Mouse (Mus musculus) liver, embryonic 16.5 days (tissue): ENCODE measurements at regions not wholly inside any gene's neighbourhood (a gene's known extent, or its start where the extent isn't known, plus 50 kb on each side); places are given as distances from the start of the nearest gene placed in this dataset.
A peak's percentile ranks its signal among the peaks of the same experiment; 100 is the strongest.

Source experiments
- ATAC-seq: fragments of 200-750 bp; cut with Nextera tagmentation; 2 replicates; pipeline ENCODE4 v1.8.0; 2017; ENCODE audit warnings: low read depth, mild to moderate bottlenecking, moderate number of reproducible peaks, moderate library complexity
- H3K27ac ChIP-seq: fragments of 300-500 bp; sonication (generic); 2 replicates; pipeline ENCODE4 v1.5.1; 2014; ENCODE audit warnings: mild to moderate bottlenecking, low read length
- H3K27me3 ChIP-seq: fragments of 300-500 bp; sonication (generic); 2 replicates; pipeline ENCODE4 v1.6.1; 2014; ENCODE audit warnings: low read depth, low read length, mixed read lengths; ENCODE audit not compliant: control insufficient read depth, insufficient read depth
- H3K36me3 ChIP-seq: fragments of 300-500 bp; sonication (generic); 2 replicates; pipeline ENCODE4 v1.6.1; 2014; ENCODE audit warnings: mild to moderate bottlenecking; ENCODE audit not compliant: control insufficient read depth, insufficient read depth
- H3K4me1 ChIP-seq: fragments of 300-500 bp; sonication (generic); 2 replicates; pipeline ENCODE4 v1.6.1; 2014; ENCODE audit warnings: low read depth, low read length, mixed read lengths; ENCODE audit not compliant: control insufficient read depth
- H3K4me2 ChIP-seq: fragments of 300-500 bp; sonication (generic); 2 replicates; pipeline ENCODE4 v1.6.1; 2014; ENCODE audit warnings: low read depth, low read length, mixed read lengths
- H3K4me3 ChIP-seq: fragments of 300-500 bp; sonication (generic); 2 replicates; pipeline ENCODE4 v1.5.1; 2014; ENCODE audit warnings: low read depth, mild to moderate bottlenecking, low read length
- H3K9ac ChIP-seq: fragments of 300-500 bp; sonication (generic); 2 replicates; pipeline ENCODE4 v1.6.1; 2014; ENCODE audit warnings: low read depth, low read length
- H3K9me3 ChIP-seq: fragments of 300-500 bp; sonication (generic); replicated peaks from 2 replicates; pipeline ENCODE4 v1.6.1; 2016; ENCODE audit warnings: low read length; ENCODE audit not compliant: control insufficient read depth
- WGBS: fragments of 180-500 bp; shearing (Covaris S2); extraction: QIAGEN DNeasy Blood & Tissue Kit; methylation state at CpG from one replicate; pipeline ENCODE4 v1.1.7; 2014; ENCODE audit not compliant: insufficient replicate concordance; 5-methylcytosine and 5-hydroxymethylcytosine counted together

DNA sequence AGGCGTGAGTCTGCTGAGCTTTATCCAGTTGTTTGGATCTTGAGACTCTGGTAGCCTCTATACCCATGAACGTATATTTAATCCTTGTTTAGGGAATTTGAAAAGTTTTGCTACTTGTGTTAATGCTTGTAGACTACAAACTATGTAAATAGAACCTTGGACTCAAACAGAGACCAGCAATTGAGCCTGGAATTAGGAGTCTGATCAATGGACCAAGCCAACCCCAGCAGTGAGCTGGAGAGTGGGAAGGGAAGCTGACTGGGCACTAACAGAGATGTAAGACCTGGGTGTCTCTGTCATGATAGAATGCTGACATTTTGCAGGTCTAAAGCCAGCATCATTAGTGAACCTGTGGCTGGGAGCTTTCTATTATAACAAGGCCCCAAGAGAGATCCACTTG, 222.5 kb downstream of the Gm5447 start:
- Histone ChIP-seq H3K27ac (no peak overlapping the region), H3K9ac (no peak overlapping the region), H3K36me3 (no peaks in the 10 kb centered on the region), H3K9me3 (no peaks in the 10 kb centered on the region), H3K4me2 (no peak overlapping the region), H3K27me3 (no peaks in the 10 kb centered on the region), H3K4me3 (no peak overlapping the region), H3K4me1 (no peaks in the 10 kb centered on the region)
- ATAC-seq, result peak; percentile 58; the same call in 1 of the 2 replicates
- WGBS, result 34% methylated on average over 2 of the region's 2 CpGs

DNA sequence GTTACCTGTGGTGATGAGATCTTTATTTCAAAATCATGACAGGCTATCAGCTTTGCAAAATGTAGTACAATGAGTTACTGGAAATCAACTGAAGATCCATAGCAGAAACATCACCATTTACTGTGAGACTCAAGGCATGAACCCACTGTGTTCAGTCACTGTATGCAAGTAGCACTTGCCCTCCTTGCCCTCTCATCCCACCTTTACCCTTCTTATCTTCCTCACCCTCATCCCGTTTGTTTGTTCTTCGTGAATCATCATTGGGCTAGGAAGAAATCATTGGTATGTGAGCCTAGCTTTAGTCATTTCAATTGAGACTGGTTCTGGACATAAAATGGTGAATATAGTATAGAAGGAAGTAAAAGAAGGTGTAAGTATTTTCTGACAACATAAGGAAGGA, 223.6 kb downstream of the Gm5447 start:
- no peaks in the 10 kb centered on the region for H3K27me3 ChIP-seq
- no peak for ATAC-seq
- H3K4me3 ChIP-seq, result no peak overlapping the region
- H3K4me1 ChIP-seq, result no peaks in the 10 kb centered on the region
- no peak overlapping the region for H3K4me2 ChIP-seq
- no peak overlapping the region for H3K9ac ChIP-seq
- H3K27ac ChIP-seq, result no peak overlapping the region
- WGBS, result 36% methylated on average over 2 of the region's 2 CpGs
- H3K9me3 ChIP-seq, result no peaks in the 10 kb centered on the region
- H3K36me3 ChIP-seq, result no peaks in the 10 kb centered on the region

DNA sequence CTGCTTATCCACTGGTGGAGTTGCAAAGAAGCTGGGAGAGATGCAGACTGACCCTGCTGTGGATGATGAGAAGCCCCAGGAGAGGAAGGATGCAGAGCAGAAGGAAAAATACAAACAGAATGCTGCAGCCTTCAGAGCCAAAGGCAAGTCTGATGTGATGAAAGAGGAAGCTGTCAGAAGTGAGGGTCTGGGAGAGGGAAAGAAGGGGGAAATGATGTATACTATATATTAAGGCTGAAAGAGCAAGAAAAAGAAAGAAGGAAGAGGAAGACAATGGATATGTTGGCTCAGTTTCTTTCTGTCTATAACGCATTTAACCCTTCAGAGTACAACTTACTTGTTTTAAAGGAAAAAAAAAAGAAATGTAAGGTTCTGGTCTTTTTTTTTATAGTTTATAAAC, 225.4 kb downstream of the Gm5447 start:
- Histone ChIP-seq H3K9ac (no peak overlapping the region), H3K36me3 (no peaks in the 10 kb centered on the region), H3K4me3 (no peak overlapping the region), H3K4me1 (no peaks in the 10 kb centered on the region), H3K27me3 (no peaks in the 10 kb centered on the region), H3K9me3 (no peaks in the 10 kb centered on the region), H3K4me2 (no peak overlapping the region), H3K27ac (no peak overlapping the region)
- ATAC-seq, result no peak
- 41% methylated on average over 1 of the region's 1 CpGs for WGBS

DNA sequence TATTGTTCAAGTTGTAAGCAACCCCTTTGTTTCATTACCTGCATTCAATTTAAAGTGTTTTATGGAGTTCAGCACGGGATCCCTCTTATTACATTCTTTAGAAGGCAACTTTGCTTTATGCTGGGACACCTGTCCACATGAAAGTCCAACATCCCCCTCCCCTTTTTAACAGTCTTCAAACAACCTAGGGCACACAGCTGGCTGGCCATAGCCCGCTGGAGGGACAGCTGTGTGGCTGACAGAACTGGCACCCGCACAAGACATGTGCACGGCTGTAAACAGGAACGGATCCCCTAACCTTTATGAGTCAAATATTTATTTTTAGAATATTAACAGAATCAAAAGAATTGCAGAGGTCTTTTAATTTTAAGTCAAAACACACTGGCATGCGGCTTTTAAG, 230.1 kb downstream of the Gm5447 start:
- Histone ChIP-seq H3K4me2 (no peak overlapping the region), H3K27ac (no peak overlapping the region), H3K27me3 (no peaks in the 10 kb centered on the region), H3K36me3 (no peaks in the 10 kb centered on the region), H3K4me1 (no peaks in the 10 kb centered on the region), H3K9ac (no peak overlapping the region), H3K4me3 (no peak overlapping the region), H3K9me3 (no peaks in the 10 kb centered on the region)
- 48% methylated on average over 6 of the region's 6 CpGs for WGBS
- ATAC-seq, result no peak

DNA sequence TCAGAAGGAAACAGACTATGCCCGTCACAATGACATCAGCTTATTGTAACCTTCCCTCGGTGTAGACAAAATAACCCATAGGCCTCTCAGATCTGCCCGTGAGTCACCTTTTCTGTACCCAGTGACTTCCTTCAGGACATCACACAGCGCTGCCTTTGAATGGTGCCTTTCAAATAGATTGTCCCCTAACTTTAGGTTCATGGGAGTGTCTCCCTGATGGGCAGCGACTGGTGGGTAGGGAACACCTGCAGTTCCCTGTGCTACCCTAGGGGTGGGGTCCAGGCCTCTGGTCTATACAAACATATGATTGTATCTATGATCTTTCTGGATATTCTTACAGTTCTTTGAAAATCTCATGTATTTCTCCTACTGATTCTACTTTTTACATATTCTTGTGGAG, 232.4 kb downstream of the Gm5447 start:
- no peak overlapping the region for H3K9ac ChIP-seq
- H3K9me3 ChIP-seq, result no peaks in the 10 kb centered on the region
- ATAC-seq, result no peak
- H3K27me3 ChIP-seq, result no peaks in the 10 kb centered on the region
- H3K4me1 ChIP-seq, result no peaks in the 10 kb centered on the region
- WGBS, result 44% methylated on average over 5 of the region's 5 CpGs
- no peak overlapping the region for H3K27ac ChIP-seq
- no peak overlapping the region for H3K4me2 ChIP-seq
- H3K4me3 ChIP-seq, result no peak overlapping the region
- H3K36me3 ChIP-seq, result no peaks in the 10 kb centered on the region

DNA sequence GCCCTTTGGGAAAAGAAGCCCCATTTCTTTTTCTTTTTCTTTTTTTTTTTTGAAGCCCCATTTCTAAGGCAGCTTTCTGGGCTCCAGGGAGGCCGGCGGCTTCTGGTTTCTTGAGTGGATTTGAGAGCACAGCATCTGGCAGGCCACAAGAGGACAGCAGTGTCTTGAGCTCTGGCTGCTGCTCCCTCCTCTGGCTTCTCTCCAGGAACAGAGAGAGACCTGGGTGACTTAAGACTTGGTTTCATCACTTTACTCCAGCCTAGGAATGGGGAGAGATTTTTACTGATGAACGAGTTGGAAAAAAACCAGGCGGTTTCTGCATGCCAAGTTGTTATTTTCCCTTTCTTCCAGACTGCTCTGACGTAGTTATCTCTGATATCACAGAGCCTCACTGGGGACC, 233.7 kb downstream of the Gm5447 start:
- Histone ChIP-seq H3K27me3 (no peaks in the 10 kb centered on the region), H3K9ac (no peak overlapping the region), H3K36me3 (no peaks in the 10 kb centered on the region), H3K4me2 (no peak overlapping the region), H3K27ac (no peak overlapping the region), H3K9me3 (no peaks in the 10 kb centered on the region), H3K4me3 (no peak overlapping the region), H3K4me1 (no peaks in the 10 kb centered on the region)
- ATAC-seq, result no peak
- WGBS, result 48% methylated on average over 5 of the region's 5 CpGs

DNA sequence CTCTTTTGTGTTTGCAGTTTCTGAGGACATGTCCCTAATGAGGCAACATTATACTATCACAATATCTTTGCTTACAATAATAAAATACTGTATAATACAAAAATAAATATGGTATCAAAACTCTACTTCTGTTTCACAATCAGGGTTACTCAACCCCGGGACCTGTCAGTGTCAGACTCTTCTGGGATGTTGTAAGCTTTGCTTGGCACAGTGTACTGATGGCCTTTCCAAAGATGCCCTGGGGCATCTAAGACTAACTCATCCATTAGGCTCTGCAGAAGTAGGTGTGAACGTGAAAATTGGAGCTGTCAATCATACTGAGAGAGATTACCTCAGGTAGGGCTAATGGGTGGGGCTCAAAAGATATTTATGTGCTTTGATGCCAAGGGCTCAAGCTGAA, 249.0 kb downstream of the Gm5447 start:
- no peak for ATAC-seq
- no peaks in the 10 kb centered on the region for H3K4me1 ChIP-seq
- H3K27ac ChIP-seq, result no peak overlapping the region
- no peak overlapping the region for H3K4me3 ChIP-seq
- H3K4me2 ChIP-seq, result no peak overlapping the region
- WGBS, result 48% methylated on average over 2 of the region's 2 CpGs
- H3K9me3 ChIP-seq, result no peaks in the 10 kb centered on the region
- H3K27me3 ChIP-seq, result no peaks in the 10 kb centered on the region
- H3K9ac ChIP-seq, result no peak overlapping the region
- H3K36me3 ChIP-seq, result no peaks in the 10 kb centered on the region

DNA sequence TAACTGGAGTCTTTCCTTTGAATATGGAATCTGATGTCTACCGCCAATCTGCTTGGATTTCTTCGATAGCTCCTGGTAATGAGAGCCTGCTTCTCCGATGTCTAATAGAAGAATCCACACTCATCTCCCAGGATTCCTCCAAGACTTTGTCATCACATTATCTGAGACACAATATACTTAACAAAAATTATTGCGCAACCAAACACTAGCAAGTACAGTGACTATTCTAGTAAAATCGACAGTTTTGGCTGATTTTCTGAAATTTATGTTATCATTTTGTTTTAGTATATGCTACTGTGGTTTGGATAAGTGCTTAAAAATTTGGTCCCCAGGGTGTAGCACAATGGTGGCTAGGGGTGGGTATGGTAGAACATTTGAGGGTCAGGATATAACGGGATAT, 266.5 kb downstream of the Gm5447 start:
- Histone ChIP-seq H3K27me3 (no peaks in the 10 kb centered on the region), H3K9me3 (no peaks in the 10 kb centered on the region), H3K4me3 (no peak overlapping the region), H3K4me2 (no peak overlapping the region), H3K4me1 (no peaks in the 10 kb centered on the region), H3K27ac (no peak overlapping the region), H3K9ac (no peak overlapping the region), H3K36me3 (no peaks in the 10 kb centered on the region)
- 77% methylated on average over 6 of the region's 6 CpGs for WGBS
- no peak for ATAC-seq

DNA sequence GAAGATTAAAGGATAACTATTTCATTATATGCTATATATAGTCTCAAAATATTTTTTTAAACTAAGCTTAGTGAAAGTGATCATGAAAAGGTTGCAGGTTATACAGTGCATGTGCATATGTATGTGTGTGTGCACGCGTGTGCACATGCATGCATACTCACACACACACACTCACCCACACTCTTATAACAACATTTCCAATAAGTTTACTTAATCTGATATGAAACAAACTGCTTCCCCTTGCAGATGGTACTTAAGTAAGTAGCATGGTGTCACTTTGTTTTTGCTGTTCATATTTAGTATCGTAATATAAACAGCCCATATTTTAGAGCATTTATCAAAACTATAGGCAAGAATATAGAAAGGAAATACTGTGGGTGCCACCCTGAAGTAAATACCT, 275.0 kb downstream of the Gm5447 start:
- ATAC-seq, result no peak

DNA sequence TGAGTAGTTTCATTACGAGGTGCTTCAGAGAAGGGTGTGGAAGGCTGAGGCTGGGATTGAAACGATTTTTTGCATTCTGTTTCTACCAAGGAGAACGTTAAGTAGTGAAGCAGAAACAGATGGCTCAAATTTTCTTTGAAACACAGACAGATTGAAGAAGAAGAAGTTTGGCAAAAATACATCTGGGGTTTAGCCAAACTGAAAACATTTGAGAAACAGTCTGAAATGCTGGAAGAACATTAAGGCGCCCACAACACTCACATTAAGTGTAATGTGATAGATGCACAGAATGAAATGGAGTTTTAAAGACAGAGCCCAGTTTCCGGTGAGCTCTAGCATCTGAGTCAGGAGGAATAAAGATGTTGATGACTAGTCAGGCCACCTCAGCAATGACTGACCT, 275.5 kb downstream of the Gm5447 start:
- Histone ChIP-seq H3K4me1 (no peaks in the 10 kb centered on the region), H3K4me2 (no peak overlapping the region), H3K36me3 (no peaks in the 10 kb centered on the region), H3K4me3 (no peak overlapping the region), H3K27ac (no peak overlapping the region), H3K9me3 (no peaks in the 10 kb centered on the region), H3K27me3 (no peaks in the 10 kb centered on the region), H3K9ac (no peak overlapping the region)
- no peak for ATAC-seq
- WGBS, result 53% methylated on average over 5 of the region's 5 CpGs

More for the DNA sequence above, 275.0 kb downstream of the Gm5447 start:
- Histone ChIP-seq H3K4me2 (no peak overlapping the region), H3K36me3 (no peaks in the 10 kb centered on the region), H3K4me3 (no peak overlapping the region), H3K27me3 (no peaks in the 10 kb centered on the region), H3K4me1 (no peaks in the 10 kb centered on the region), H3K27ac (no peak overlapping the region), H3K9ac (no peak overlapping the region), H3K9me3 (no peaks in the 10 kb centered on the region)
- 77% methylated on average over 3 of the region's 3 CpGs for WGBS
